Mouse (Mus musculus): ENCODE measurements around the gene Dnajb3. TPM values are rescaled to one million over a fixed set of nuclear protein-coding genes. Genes with fewer than 3 reads are reported as not detected.
"Not testable (repeated sequence)": the region's sequence is repeated elsewhere in the genome, so short reads cannot be mapped to it uniquely, and the experiment has no call there.

The Dnajb3 gene
- polyA plus RNA-seq, 1 experiment from 2014 or later: 13.6 TPM

- H3K9ac ChIP-seq (ENCODE audit: low read depth, low read length): no peak overlapping the region
- DNase-seq (ENCODE audit: low spot score) (no peak), ATAC-seq (replicated peaks; ENCODE audit: low FRiP score, low read depth) (no peak; the same call in 1 of the 2 replicates)
- no peaks in the 10 kb centered on the region for H3K36me3 ChIP-seq (ENCODE audit: insufficient read depth, low read length)
- H3K4me3 ChIP-seq (replicated peaks; ENCODE audit: low read depth, low read length): no peak overlapping the region
- no peak for TF ChIP-seq CTCF (IDR thresholded peaks at IDR 0.05; ENCODE audit: low read depth)
- WGBS: 65% methylated on average over 2 of the region's 2 CpGs
- H3K27me3 ChIP-seq (ENCODE audit: insufficient read depth, low read length): no peaks in the 10 kb centered on the region
- H3K4me2 ChIP-seq (ENCODE audit: low read length): no peak overlapping the region
- H3K4me1 ChIP-seq (replicated peaks; ENCODE audit: insufficient read depth, low read length): no peaks in the 10 kb centered on the region; the same call in 1 of the 2 replicates
- H3K27ac ChIP-seq: no peak overlapping the region
- H3K9me3 ChIP-seq (replicated peaks; ENCODE audit: low read length): no peaks in the 10 kb centered on the region
These were observed 5.6 kb downstream of the Dnajb3 start for GRCm38 (mm10) chr1:88199996-88200395.

GRCm38 (mm10) chr1:88197443-88197842 is 8.1 kb downstream of the Dnajb3 start:
- Histone ChIP-seq H3K4me1 (replicated peaks; ENCODE audit: insufficient read depth, low read length) (no peaks in the 10 kb centered on the region), H3K36me3 (ENCODE audit: insufficient read depth, low read length) (no peaks in the 10 kb centered on the region), H3K4me3 (replicated peaks; ENCODE audit: low read depth, low read length) (no peak overlapping the region), H3K27ac (no peak overlapping the region), H3K9me3 (replicated peaks; ENCODE audit: low read length) (no peaks in the 10 kb centered on the region), H3K4me2 (ENCODE audit: low read length) (no peak overlapping the region), H3K9ac (ENCODE audit: low read depth, low read length) (no peak overlapping the region), H3K27me3 (ENCODE audit: insufficient read depth, low read length) (no peaks in the 10 kb centered on the region)
- WGBS: 51% methylated on average over 3 of the region's 3 CpGs
- DNase-seq (ENCODE audit: low spot score) (no peak), ATAC-seq (replicated peaks; ENCODE audit: low FRiP score, low read depth) (no peak)
- no peak for TF ChIP-seq CTCF (IDR thresholded peaks at IDR 0.05; ENCODE audit: low read depth)

GRCm38 (mm10) chr1:88195687-88196086 is 9.9 kb downstream of the Dnajb3 start:
- ATAC-seq (replicated peaks; ENCODE audit: low FRiP score, low read depth) (peak; percentile 85), DNase-seq (ENCODE audit: low spot score) (peak; percentile 13)
- Histone ChIP-seq H3K9me3 (replicated peaks; ENCODE audit: low read length) (no peaks in the 10 kb centered on the region), H3K4me2 (ENCODE audit: low read length) (no peak overlapping the region), H3K4me1 (replicated peaks; ENCODE audit: insufficient read depth, low read length) (no peaks in the 10 kb centered on the region), H3K36me3 (ENCODE audit: insufficient read depth, low read length) (no peaks in the 10 kb centered on the region), H3K27me3 (ENCODE audit: insufficient read depth, low read length) (no peaks in the 10 kb centered on the region), H3K9ac (ENCODE audit: low read depth, low read length) (no peak overlapping the region), H3K27ac (no peak overlapping the region), H3K4me3 (replicated peaks; ENCODE audit: low read depth, low read length) (no peak overlapping the region)
- 49% methylated on average over 1 of the region's 1 CpGs for WGBS
- peak; percentile 26; the same call in 1 of the 2 replicates for TF ChIP-seq CTCF (IDR thresholded peaks at IDR 0.05; ENCODE audit: low read depth)

- ATAC-seq (replicated peaks; ENCODE audit: low FRiP score, low read depth) (no peak), DNase-seq (ENCODE audit: low spot score) (no peak)
- no peak overlapping the region for H3K27ac ChIP-seq
- 75% methylated on average over 3 of the region's 3 CpGs for WGBS
- TF ChIP-seq CTCF (IDR thresholded peaks at IDR 0.05; ENCODE audit: low read depth): no peak
- no peaks in the 10 kb centered on the region for H3K4me1 ChIP-seq (replicated peaks; ENCODE audit: insufficient read depth, low read length)
- no peaks in the 10 kb centered on the region for H3K27me3 ChIP-seq (ENCODE audit: insufficient read depth, low read length)
- no peaks in the 10 kb centered on the region for H3K36me3 ChIP-seq (ENCODE audit: insufficient read depth, low read length)
- H3K4me2 ChIP-seq (ENCODE audit: low read length): no peak overlapping the region
- H3K9me3 ChIP-seq (replicated peaks; ENCODE audit: low read length): no peaks in the 10 kb centered on the region
- no peak overlapping the region for H3K4me3 ChIP-seq (replicated peaks; ENCODE audit: low read depth, low read length)
- H3K9ac ChIP-seq (ENCODE audit: low read depth, low read length): no peak overlapping the region
These were observed 13.4 kb downstream of the Dnajb3 start for GRCm38 (mm10) chr1:88192136-88192535.

- H3K4me2 ChIP-seq (ENCODE audit: low read length): no peak overlapping the region
- no peaks in the 10 kb centered on the region for H3K9me3 ChIP-seq (replicated peaks; ENCODE audit: low read length)
- H3K27me3 ChIP-seq (ENCODE audit: insufficient read depth, low read length): no peaks in the 10 kb centered on the region
- no peaks in the 10 kb centered on the region for H3K36me3 ChIP-seq (ENCODE audit: insufficient read depth, low read length)
- H3K27ac ChIP-seq: no peak overlapping the region
- no peaks in the 10 kb centered on the region for H3K4me1 ChIP-seq (replicated peaks; ENCODE audit: insufficient read depth, low read length)
- WGBS: 83% methylated on average over 5 of the region's 5 CpGs
- ATAC-seq (replicated peaks; ENCODE audit: low FRiP score, low read depth): no peak
- H3K4me3 ChIP-seq (replicated peaks; ENCODE audit: low read depth, low read length): no peak overlapping the region
- no peak for TF ChIP-seq CTCF (IDR thresholded peaks at IDR 0.05; ENCODE audit: low read depth)
- no peak overlapping the region for H3K9ac ChIP-seq (ENCODE audit: low read depth, low read length)
- no peak for DNase-seq (ENCODE audit: low spot score)
These were observed 19.2 kb downstream of the Dnajb3 start for GRCm38 (mm10) chr1:88186325-88186935.

- H3K4me2 ChIP-seq (ENCODE audit: low read length): no peak overlapping the region
- no peak for TF ChIP-seq CTCF (IDR thresholded peaks at IDR 0.05; ENCODE audit: low read depth)
- no peaks in the 10 kb centered on the region for H3K4me1 ChIP-seq (replicated peaks; ENCODE audit: insufficient read depth, low read length)
- 88% methylated on average over 1 of the region's 1 CpGs for WGBS
- H3K27me3 ChIP-seq (ENCODE audit: insufficient read depth, low read length): no peaks in the 10 kb centered on the region
- no peak overlapping the region for H3K9ac ChIP-seq (ENCODE audit: low read depth, low read length)
- no peak overlapping the region for H3K4me3 ChIP-seq (replicated peaks; ENCODE audit: low read depth, low read length)
- no peak overlapping the region for H3K27ac ChIP-seq
- no peaks in the 10 kb centered on the region for H3K36me3 ChIP-seq (ENCODE audit: insufficient read depth, low read length)
- no peak for DNase-seq (ENCODE audit: low spot score)
- no peaks in the 10 kb centered on the region for H3K9me3 ChIP-seq (replicated peaks; ENCODE audit: low read length)
- ATAC-seq (replicated peaks; ENCODE audit: low FRiP score, low read depth): no peak
These were observed 25.9 kb downstream of the Dnajb3 start for GRCm38 (mm10) chr1:88179657-88180056.

- H3K27me3 ChIP-seq (ENCODE audit: insufficient read depth, low read length); H3K4me1 ChIP-seq (replicated peaks; ENCODE audit: insufficient read depth, low read length); H3K27ac ChIP-seq; H3K9ac ChIP-seq (ENCODE audit: low read depth, low read length); ATAC-seq (replicated peaks; ENCODE audit: low FRiP score, low read depth); H3K4me2 ChIP-seq (ENCODE audit: low read length); H3K36me3 ChIP-seq (ENCODE audit: insufficient read depth, low read length); H3K4me3 ChIP-seq (replicated peaks; ENCODE audit: low read depth, low read length); DNase-seq (ENCODE audit: low spot score); H3K9me3 ChIP-seq (replicated peaks; ENCODE audit: low read length): not testable (repeated sequence)
- 86% methylated on average over 5 of the region's 7 CpGs for WGBS
These were observed 33.4 kb downstream of the Dnajb3 start for GRCm38 (mm10) chr1:88172190-88172589.

Measured in kidney, postnatal 0 days (tissue).